Mouse (Mus musculus): ENCODE measurements at regions not wholly inside any gene's neighbourhood (a gene's known extent, or its start where the extent isn't known, plus 50 kb on each side); places are given as distances from the start of the nearest gene placed in this dataset.

DNA sequence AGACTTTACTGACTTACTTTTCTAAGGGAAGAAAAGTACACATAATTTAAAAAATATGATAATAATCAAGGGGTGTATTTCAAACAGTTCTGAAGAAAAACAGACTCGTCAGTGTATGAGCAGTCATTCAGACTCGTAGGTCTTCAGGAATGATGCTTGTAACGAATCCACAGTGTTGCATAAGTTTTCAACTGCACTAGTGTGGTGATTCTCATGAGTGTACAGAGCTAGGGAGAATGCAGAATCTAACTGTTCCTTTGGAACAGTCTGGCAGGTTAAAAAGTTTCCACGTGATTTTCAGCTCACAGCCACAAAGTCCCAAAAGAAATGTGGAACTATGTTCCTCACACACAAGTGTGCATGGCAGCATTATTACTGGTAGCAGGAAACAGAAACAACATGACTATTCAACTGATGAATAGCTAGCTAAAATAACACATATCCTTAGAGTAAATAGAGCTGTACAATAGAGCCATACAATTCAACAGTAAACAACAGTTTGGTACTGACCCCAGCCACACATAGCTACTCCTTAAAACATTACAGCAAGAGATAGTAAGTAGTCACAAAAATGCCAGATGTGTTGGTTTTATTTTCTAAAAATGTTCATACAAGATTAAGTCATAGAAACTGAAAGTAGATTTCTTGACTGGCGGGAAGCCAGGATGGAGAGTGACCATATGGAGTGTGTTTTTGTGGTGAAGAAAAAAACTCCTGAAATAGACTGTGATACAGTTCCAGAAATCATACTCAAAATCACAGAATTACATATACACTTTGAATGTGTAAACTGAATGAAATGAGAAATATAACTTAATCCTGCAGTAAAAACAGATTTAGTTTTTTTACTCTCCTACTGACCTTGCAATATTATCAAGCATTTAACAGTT is 713.1 kb downstream of the Epha7 start:
- peak in 1 of 2 experiments; percentile 8 for DNase-seq (ENCODE audit: low spot score in 2 of 2)

All from gastrocnemius, postnatal 4 days (tissue).